ENCODE assay signal across 13 mouse cellular contexts in genomic region chr15:73901701-73902100, GRCm38 (mm10).
"Had no signal": no experiment of that assay in that cellular context is flagged by ENCODE, and none has a peak within 500 bp of the region (broad histone marks: within the 10 kb centered on the region; RNA-seq: fewer than 3 reads in every experiment).

No protein-coding gene starts in this region.

- H3K27ac ChIP-seq: kidney, postnatal 0 days; limb, embryonic 15.5 days; liver, embryonic 14.5 days; neural tube, embryonic 13.5 days had no signal

- ATAC-seq: midbrain, embryonic 16.5 days had no signal

- DNase-seq: kidney, adult 9 months; kidney, postnatal 36 days; layer of hippocampus, adult 9-11 months; layer of hippocampus, postnatal 36 days; lung, adult 18-20 months; retina, postnatal 1 day; thymus, postnatal 4 days had no signal

- H3K9ac ChIP-seq: limb, embryonic 15.5 days; liver, embryonic 14.5 days; neural tube, embryonic 13.5 days had no signal

- H3K4me2 ChIP-seq: limb, embryonic 15.5 days; midbrain, embryonic 11.5 days; neural tube, embryonic 13.5 days had no signal

- H3K27me3 ChIP-seq: limb, embryonic 15.5 days; neural tube, embryonic 13.5 days had no signal

- H3K36me3 ChIP-seq: limb, embryonic 15.5 days; neural tube, embryonic 13.5 days had no signal

- H3K9me3 ChIP-seq: limb, embryonic 15.5 days; neural tube, embryonic 13.5 days had no signal

- H3K4me1 ChIP-seq: limb, embryonic 15.5 days had no signal

- H3K4me3 ChIP-seq: limb, embryonic 15.5 days; neural tube, embryonic 13.5 days had no signal
